In genomic region chr15:78406293-78406934, GRCm38 (mm10) we compare ENCODE assay signal across 7 mouse cellular contexts. TPM values are rescaled to one million over a fixed set of nuclear protein-coding genes. Genes with fewer than 3 reads are reported as not detected.
DNase-seq lines count a peak whose midpoint lies in the region; ATAC-seq lines count a peak whose summit lies in the region.

Gene Mpst (plus strand): TSS chr15:78406416.

- peak; percentile 85 for ATAC-seq in intestine, embryonic 15.5 days

- H3K4me3 ChIP-seq in intestine, embryonic 15.5 days (replicated peaks) = peak within 1 kb of the TSS; percentile 72
- H3K4me3 ChIP-seq in midbrain, embryonic 10.5 days = peak within 1 kb of the TSS; percentile 78

- peaks cover 44% of the 10 kb centered on the region for H3K4me1 ChIP-seq in intestine, embryonic 15.5 days (replicated peaks)
- peaks cover 78% of the 10 kb centered on the region for H3K4me1 ChIP-seq in midbrain, embryonic 10.5 days

- peak within 1 kb of the TSS; percentile 83 for H3K4me2 ChIP-seq in intestine, embryonic 15.5 days (replicated peaks)

- H3K27me3 ChIP-seq in intestine, embryonic 15.5 days (replicated peaks) = peaks cover 28% of the 10 kb centered on the region
- H3K27me3 ChIP-seq in midbrain, embryonic 10.5 days (ENCODE audit: low read depth, poor library complexity, severe bottlenecking) = peaks cover 52% of the 10 kb centered on the region

- DNase-seq in adrenal gland, adult (ENCODE audit: inconsistent age in 2 of 2, low spot score in 1 of 2) = peak; percentile 93 to 98
- peak; percentile 92 for DNase-seq in embryo, embryonic 11 days
- DNase-seq in gastrocnemius, postnatal 36 days = peak; percentile 85 to 90
- peak; percentile 90 to 92 for DNase-seq in left cerebral cortex, postnatal 25 days (ENCODE audit: low spot score in 2 of 2)
- DNase-seq in midbrain, embryonic 10.5 days (ENCODE audit: low spot score) = peak; percentile 88
- DNase-seq in right cerebral cortex, postnatal 4 days = peak; percentile 81

- peak within 1 kb of the TSS; percentile 95 for H3K27ac ChIP-seq in intestine, embryonic 15.5 days
- H3K27ac ChIP-seq in midbrain, embryonic 10.5 days (replicated peaks) = peak within 1 kb of the TSS; percentile 95

- no peaks in the 10 kb centered on the region for H3K36me3 ChIP-seq in intestine, embryonic 15.5 days
- no peaks in the 10 kb centered on the region for H3K36me3 ChIP-seq in midbrain, embryonic 10.5 days

- intact Hi-C loops in gastrocnemius, postnatal 36 days (cut with DNase I) = no loop called here
- intact Hi-C loops in left cerebral cortex, postnatal 25 days (cut with DNase I) = no loop called here

- H3K9ac ChIP-seq in intestine, embryonic 15.5 days = peak within 1 kb of the TSS; percentile 76

- H3K9me3 ChIP-seq in intestine, embryonic 15.5 days = no peaks in the 10 kb centered on the region
- H3K9me3 ChIP-seq in midbrain, embryonic 10.5 days (replicated peaks) = no peaks in the 10 kb centered on the region

- under 1% methylated on average over 40 of the region's 40 CpGs for WGBS in intestine, embryonic 15.5 days
- under 1% methylated on average over 40 of the region's 40 CpGs for WGBS in midbrain, embryonic 10.5 days

RNA-seq across cellular contexts. Expression of gene Mpst, which starts in this region (rescaled TPM):
- total RNA-seq in gastrocnemius, postnatal 36 days (2021) = 10 to 100 TPM; 55.3 to 59.5 TPM
- polyA plus RNA-seq in intestine, embryonic 15.5 days (2015; fragmentation: Nextera tagmentation; extraction: Ambion mirVana) = 2.6 and 3.1 TPM in 2 replicates
- total RNA-seq in left cerebral cortex, postnatal 25 days (2021) = 10 to 100 TPM; 32.2 to 33.6 TPM
- 0.61 and 1.6 TPM in 2 replicates for polyA plus RNA-seq in midbrain, embryonic 10.5 days (2016; fragmentation: Nextera tagmentation; extraction: Ambion mirVana)

Comparison
In these comparisons a context has a peak if more than half of its experiments do, and no peak if none do; other contexts are left out.
1. Peak in every context shown above with its lines: DNase-seq, ATAC-seq, H3K4me3 ChIP-seq and H3K27ac ChIP-seq.